Mouse (Mus musculus): ENCODE data around the gene Gm3336. TPM values are rescaled to one million over a fixed set of nuclear protein-coding genes. Genes with fewer than 3 reads are reported as not detected.

Gene Gm3336
- polyA plus RNA-seq, 1 experiment = 0.92 TPM

DNA sequence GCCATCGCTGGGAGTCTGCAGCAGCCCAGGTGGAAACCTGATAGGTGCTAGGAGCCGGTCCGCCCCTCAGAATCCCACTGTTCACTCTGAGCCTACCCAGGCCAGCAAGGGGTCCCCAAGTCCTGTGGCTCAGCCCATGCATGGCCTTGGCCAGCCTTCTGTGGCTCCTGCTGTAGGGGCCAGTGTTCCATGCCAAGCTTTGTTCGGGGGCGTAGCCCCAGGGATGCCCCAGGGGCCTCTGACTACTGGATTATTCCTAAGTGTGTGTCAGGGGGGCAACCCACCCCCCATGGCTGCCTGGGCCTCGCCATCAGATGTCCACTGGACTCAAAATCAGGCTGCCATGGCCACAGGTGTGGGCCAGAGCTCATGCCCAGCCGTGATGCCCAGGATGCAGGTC, 4.4 kb upstream of the Gm3336 start:
- peaks cover 3% of the 10 kb centered on the region for H3K4me1 ChIP-seq (ENCODE audit: control insufficient read depth, insufficient read depth, insufficient read length)
- no peaks in the 10 kb centered on the region for H3K27me3 ChIP-seq (ENCODE audit: control insufficient read depth, insufficient read depth, low read length)
- TF ChIP-seq POLR2A (IDR thresholded peaks at IDR 0.05; ENCODE audit: low read depth, low read length) (no peak), CTCF (IDR thresholded peaks at IDR 0.05; ENCODE audit: extremely low read depth, insufficient read depth, insufficient read length, insufficient replicate concordance) (no peak)

DNA sequence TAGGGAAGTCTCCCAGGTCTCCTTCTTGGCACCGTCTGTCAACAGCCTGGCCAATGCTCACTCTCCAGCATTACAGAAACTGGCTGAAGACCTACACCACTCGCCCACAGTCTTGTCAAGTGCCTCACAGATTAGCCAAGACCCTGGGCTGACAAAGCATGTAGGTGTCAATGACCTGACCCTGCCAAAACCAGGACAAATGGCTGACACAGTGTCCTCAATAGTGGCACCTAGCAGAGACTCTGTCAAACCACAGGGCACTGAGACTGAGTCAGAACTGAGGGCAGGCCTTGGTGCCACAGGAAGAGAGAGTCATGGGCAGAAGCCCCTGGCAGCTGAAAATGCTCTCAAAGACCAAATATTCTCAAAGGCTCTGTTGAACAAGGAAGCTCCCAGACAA, 3.3 kb upstream of the Gm3336 start:
- no peak for TF ChIP-seq POLR2A (IDR thresholded peaks at IDR 0.05; ENCODE audit: low read depth, low read length)
- TF ChIP-seq CTCF (IDR thresholded peaks at IDR 0.05; ENCODE audit: extremely low read depth, insufficient read depth, insufficient read length, insufficient replicate concordance) = no peak
- Histone ChIP-seq H3K36me3 (ENCODE audit: control insufficient read depth, insufficient read depth, low read length) (no peaks in the 10 kb centered on the region), H3K4me3 (ENCODE audit: extremely low read depth, insufficient read depth, insufficient read length) (no peak overlapping the region), H3K4me1 (ENCODE audit: control insufficient read depth, insufficient read depth, insufficient read length) (peaks cover 3% of the 10 kb centered on the region), H3K27me3 (ENCODE audit: control insufficient read depth, insufficient read depth, low read length) (no peaks in the 10 kb centered on the region), H3K27ac (ENCODE audit: insufficient read depth, low read length) (no peak overlapping the region)
- no peak for DNase-seq (ENCODE audit: low read depth in 1 of 2, low spot score in 2 of 2)
- 79% methylated on average over 2 of the region's 2 CpGs for WGBS

More for the DNA sequence above, 4.4 kb upstream of the Gm3336 start:
- no peak overlapping the region for H3K27ac ChIP-seq (ENCODE audit: insufficient read depth, low read length)
- no peak overlapping the region for H3K4me3 ChIP-seq (ENCODE audit: extremely low read depth, insufficient read depth, insufficient read length)
- WGBS = 86% methylated on average over 7 of the region's 7 CpGs
- no peak for DNase-seq (ENCODE audit: low read depth in 1 of 2, low spot score in 2 of 2)
- H3K36me3 ChIP-seq (ENCODE audit: control insufficient read depth, insufficient read depth, low read length) = no peaks in the 10 kb centered on the region

DNA sequence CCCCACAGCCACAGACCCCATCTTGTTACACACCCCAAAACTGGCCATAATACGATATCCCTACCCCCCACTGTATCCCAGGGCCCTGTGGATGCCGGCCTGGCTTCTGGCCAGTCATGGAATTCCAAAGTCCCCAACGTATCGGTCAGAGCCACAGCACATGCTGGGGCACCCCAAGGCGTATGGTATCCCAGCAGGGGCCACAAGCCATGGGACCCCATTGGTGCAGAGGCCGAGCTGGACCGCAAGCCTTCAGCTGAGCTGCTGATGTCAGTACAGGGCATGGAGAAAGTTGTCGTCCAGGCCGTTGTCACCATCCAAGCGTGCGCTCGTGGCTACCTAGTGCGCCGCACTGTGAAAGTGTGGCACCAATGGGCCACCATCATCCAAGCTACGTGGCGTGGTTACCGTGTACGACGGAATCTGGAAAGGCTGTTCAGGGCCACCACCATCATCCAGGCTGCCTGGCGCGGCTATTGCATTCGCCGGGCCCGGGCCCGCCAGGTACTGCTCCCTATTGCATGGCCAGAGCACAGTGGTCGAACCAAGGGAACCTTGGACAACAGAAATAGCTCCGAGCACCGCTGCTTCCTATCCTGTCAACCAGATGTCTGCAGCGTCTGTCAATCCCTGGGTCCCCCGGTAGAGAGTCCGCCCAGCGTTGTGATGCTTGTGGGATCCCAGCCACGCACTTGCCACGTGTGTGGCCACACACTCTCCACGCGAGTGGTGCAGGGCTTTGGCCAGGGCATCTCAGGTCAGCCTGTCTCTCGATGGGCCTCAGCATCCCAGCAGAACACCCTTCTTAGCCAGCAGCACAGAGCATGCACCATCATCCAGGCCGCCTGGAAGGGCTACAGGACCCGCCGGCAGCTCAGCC, 1.6 kb upstream of the Gm3336 start:
- Histone ChIP-seq H3K27me3 (ENCODE audit: control insufficient read depth, insufficient read depth, low read length) (no peaks in the 10 kb centered on the region), H3K4me3 (ENCODE audit: extremely low read depth, insufficient read depth, insufficient read length) (no peak overlapping the region), H3K4me1 (ENCODE audit: control insufficient read depth, insufficient read depth, insufficient read length) (peaks cover 3% of the 10 kb centered on the region), H3K27ac (ENCODE audit: insufficient read depth, low read length) (no peak overlapping the region), H3K36me3 (ENCODE audit: control insufficient read depth, insufficient read depth, low read length) (no peaks in the 10 kb centered on the region)
- 91% methylated on average over 40 of the region's 40 CpGs for WGBS
- no peak for TF ChIP-seq CTCF (IDR thresholded peaks at IDR 0.05; ENCODE audit: extremely low read depth, insufficient read depth, insufficient read length, insufficient replicate concordance)
- no peak for TF ChIP-seq POLR2A (IDR thresholded peaks at IDR 0.05; ENCODE audit: low read depth, low read length)
- no peak for DNase-seq (ENCODE audit: low read depth in 1 of 2, low spot score in 2 of 2)

DNA sequence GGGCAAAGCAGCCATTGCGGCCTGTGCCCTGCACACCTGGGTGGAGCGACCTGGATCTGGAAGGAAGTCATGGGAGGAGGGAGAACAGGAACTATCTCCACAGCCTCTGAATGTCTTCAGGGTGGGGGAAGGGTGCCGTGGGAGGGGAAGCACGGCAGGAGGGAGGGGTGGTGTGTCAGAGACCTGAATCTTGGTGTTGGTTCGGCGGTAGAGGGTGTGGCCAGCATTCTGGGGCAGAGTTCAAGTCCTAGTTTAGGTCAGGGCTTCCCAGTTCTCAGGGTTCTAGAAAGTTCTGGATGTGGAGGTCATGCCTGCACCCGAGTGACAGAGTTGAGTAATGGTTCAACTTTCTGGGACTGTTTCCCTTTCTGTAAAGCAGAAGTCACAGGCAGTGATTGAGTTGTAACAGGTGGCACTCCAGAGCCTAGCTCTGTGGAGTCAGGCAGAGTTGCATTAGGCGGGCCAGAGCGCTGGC, 1.5 kb downstream of the Gm3336 start:
- Histone ChIP-seq H3K4me1 (ENCODE audit: control insufficient read depth, insufficient read depth, insufficient read length) (peaks cover 3% of the 10 kb centered on the region), H3K27ac (ENCODE audit: insufficient read depth, low read length) (0 out of 2 replicates have a peak overlapping the region, but pooled peaks have one; percentile 8), H3K27me3 (ENCODE audit: control insufficient read depth, insufficient read depth, low read length) (no peaks in the 10 kb centered on the region), H3K4me3 (ENCODE audit: extremely low read depth, insufficient read depth, insufficient read length) (no peak overlapping the region), H3K36me3 (ENCODE audit: control insufficient read depth, insufficient read depth, low read length) (no peaks in the 10 kb centered on the region)
- 26% methylated on average over 9 of the region's 9 CpGs for WGBS
- DNase-seq (ENCODE audit: low read depth in 1 of 2, low spot score in 2 of 2) = no peak
- no peak for TF ChIP-seq POLR2A (IDR thresholded peaks at IDR 0.05; ENCODE audit: low read depth, low read length)
- no peak for TF ChIP-seq CTCF (IDR thresholded peaks at IDR 0.05; ENCODE audit: extremely low read depth, insufficient read depth, insufficient read length, insufficient replicate concordance)

DNA sequence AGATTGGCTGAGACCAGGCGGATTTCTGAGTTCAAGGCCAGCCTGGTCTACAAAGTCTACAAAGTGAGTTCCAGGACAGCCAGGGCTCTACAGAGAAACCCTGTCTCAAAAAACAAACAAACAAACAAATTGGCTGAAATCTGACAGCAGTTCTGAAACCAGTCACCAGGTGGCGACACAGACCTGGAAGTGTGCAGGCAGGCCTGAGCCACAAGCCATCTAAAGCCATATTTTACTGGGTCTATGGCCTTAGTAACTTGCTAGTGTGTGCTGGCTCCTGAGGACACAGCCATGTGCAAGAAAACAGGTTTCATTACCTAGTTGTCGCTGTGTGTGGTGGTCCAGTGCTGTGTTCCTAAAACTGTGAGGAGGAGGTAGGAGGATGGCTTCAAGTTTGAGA, 2.4 kb downstream of the Gm3336 start:
- WGBS = 6% methylated on average over 3 of the region's 3 CpGs
- no peaks in the 10 kb centered on the region for H3K36me3 ChIP-seq (ENCODE audit: control insufficient read depth, insufficient read depth, low read length)
- H3K4me3 ChIP-seq (ENCODE audit: extremely low read depth, insufficient read depth, insufficient read length) = no peak overlapping the region
- no peak overlapping the region for H3K27ac ChIP-seq (ENCODE audit: insufficient read depth, low read length)
- TF ChIP-seq CTCF (IDR thresholded peaks at IDR 0.05; ENCODE audit: extremely low read depth, insufficient read depth, insufficient read length, insufficient replicate concordance) = peak; percentile 96; the same call in 1 of the 2 replicates
- no peak for TF ChIP-seq POLR2A (IDR thresholded peaks at IDR 0.05; ENCODE audit: low read depth, low read length)
- DNase-seq (ENCODE audit: low read depth in 1 of 2, low spot score in 2 of 2) = peak in 1 of 2 experiments; percentile 66
- H3K27me3 ChIP-seq (ENCODE audit: control insufficient read depth, insufficient read depth, low read length) = no peaks in the 10 kb centered on the region
- peaks cover 3% of the 10 kb centered on the region for H3K4me1 ChIP-seq (ENCODE audit: control insufficient read depth, insufficient read depth, insufficient read length)

DNA sequence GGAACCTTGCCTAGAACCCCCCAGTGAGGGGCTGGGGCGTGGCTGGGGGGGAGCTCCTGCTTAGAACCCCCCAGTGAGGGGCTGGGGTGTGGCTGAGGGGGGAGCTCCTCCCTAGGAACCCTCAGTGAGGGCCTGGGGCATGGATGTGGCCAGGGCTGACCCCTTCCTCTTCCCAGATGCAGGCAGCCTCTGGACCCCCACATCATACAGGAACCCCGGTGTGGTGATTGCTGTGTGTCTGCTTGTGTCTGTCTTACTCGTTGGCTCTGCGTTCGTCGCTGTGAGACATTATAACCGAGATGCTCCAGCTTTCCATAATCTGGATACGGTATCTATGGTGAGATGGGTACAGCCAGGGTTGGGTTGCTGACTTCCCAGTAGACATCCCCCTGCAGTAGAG, 3.3 kb downstream of the Gm3336 start:
- H3K36me3 ChIP-seq (ENCODE audit: control insufficient read depth, insufficient read depth, low read length) = no peaks in the 10 kb centered on the region
- TF ChIP-seq POLR2A (IDR thresholded peaks at IDR 0.05; ENCODE audit: low read depth, low read length) (no peak), CTCF (IDR thresholded peaks at IDR 0.05; ENCODE audit: extremely low read depth, insufficient read depth, insufficient read length, insufficient replicate concordance) (no peak)
- DNase-seq (ENCODE audit: low read depth in 1 of 2, low spot score in 2 of 2) = no peak
- no peak overlapping the region for H3K4me3 ChIP-seq (ENCODE audit: extremely low read depth, insufficient read depth, insufficient read length)
- no peaks in the 10 kb centered on the region for H3K27me3 ChIP-seq (ENCODE audit: control insufficient read depth, insufficient read depth, low read length)
- peaks cover 3% of the 10 kb centered on the region for H3K4me1 ChIP-seq (ENCODE audit: control insufficient read depth, insufficient read depth, insufficient read length)
- WGBS = 93% methylated on average over 8 of the region's 8 CpGs
- H3K27ac ChIP-seq (ENCODE audit: insufficient read depth, low read length) = no peak overlapping the region
